Mouse (Mus musculus): Measurements from ENCODE around the gene Zfp985. TPM values are rescaled to one million over a fixed set of nuclear protein-coding genes. Genes with fewer than 3 reads are reported as not detected.
"Not testable (repeated sequence)": the region's sequence is repeated elsewhere in the genome, so short reads cannot be mapped to it uniquely, and the experiment has no call there.

Zfp985 gene
- polyA plus RNA-seq (2016; fragmentation: Nextera tagmentation; extraction: Ambion mirVana), result 0.22 TPM in 1 of 2 replicates, not detected in the other

GRCm38 (mm10) chr4:147553071-147553470, at the start of gene Zfp985:
Zfp985 (plus strand) TSS chr4:147553277.
- not testable (repeated sequence) for H3K4me2 ChIP-seq; H3K27me3 ChIP-seq (replicated peaks); H3K9ac ChIP-seq; H3K4me1 ChIP-seq (replicated peaks); ATAC-seq (ENCODE audit: insufficient number of reproducible peaks, low FRiP score); H3K36me3 ChIP-seq; H3K27ac ChIP-seq (ENCODE audit: poor library complexity, severe bottlenecking); H3K4me3 ChIP-seq
- H3K9me3 ChIP-seq (replicated peaks), result peaks cover 10% of the 10 kb centered on the region; the same call in 1 of the 2 replicates
- 63% methylated on average over 5 of the region's 5 CpGs for WGBS

- 76% methylated on average over 2 of the region's 2 CpGs for WGBS
- H3K4me2 ChIP-seq, result no peak overlapping the region
- 0 out of 2 replicates have a peak, but pooled peaks have one; percentile 22 for ATAC-seq (ENCODE audit: insufficient number of reproducible peaks, low FRiP score)
- peaks cover 25% of the 10 kb centered on the region for H3K36me3 ChIP-seq
- H3K4me1 ChIP-seq (replicated peaks), result no peaks in the 10 kb centered on the region
- H3K4me3 ChIP-seq, result no peak overlapping the region
- no peak overlapping the region for H3K9ac ChIP-seq
- H3K27ac ChIP-seq (ENCODE audit: poor library complexity, severe bottlenecking), result no peak overlapping the region
- peaks cover 20% of the 10 kb centered on the region for H3K9me3 ChIP-seq (replicated peaks)
- H3K27me3 ChIP-seq (replicated peaks), result no peaks in the 10 kb centered on the region
These were observed 43.9 kb upstream of the Zfp985 start for GRCm38 (mm10) chr4:147509174-147509573.

GRCm38 (mm10) chr4:147518981-147519380, 34.1 kb upstream of the Zfp985 start:
- peaks cover 5% of the 10 kb centered on the region; the same call in 1 of the 2 replicates for H3K36me3 ChIP-seq
- WGBS, result 69% methylated on average over 2 of the region's 2 CpGs
- H3K27me3 ChIP-seq (replicated peaks), result no peaks in the 10 kb centered on the region
- H3K9me3 ChIP-seq (replicated peaks), result peaks cover 43% of the 10 kb centered on the region
- H3K27ac ChIP-seq (ENCODE audit: poor library complexity, severe bottlenecking), result no peak overlapping the region
- ATAC-seq (ENCODE audit: insufficient number of reproducible peaks, low FRiP score), result peak; percentile 20; the same call in 1 of the 2 replicates
- H3K4me1 ChIP-seq (replicated peaks), result no peaks in the 10 kb centered on the region
- no peak overlapping the region for H3K4me2 ChIP-seq
- no peak overlapping the region for H3K4me3 ChIP-seq
- no peak overlapping the region for H3K9ac ChIP-seq

GRCm38 (mm10) chr4:147520100-147520499, 33.0 kb upstream of the Zfp985 start:
- H3K27me3 ChIP-seq (replicated peaks), result no peaks in the 10 kb centered on the region
- H3K27ac ChIP-seq (ENCODE audit: poor library complexity, severe bottlenecking), result no peak overlapping the region
- H3K4me1 ChIP-seq (replicated peaks), result no peaks in the 10 kb centered on the region
- no peak overlapping the region for H3K4me2 ChIP-seq
- no peak overlapping the region for H3K4me3 ChIP-seq
- H3K9ac ChIP-seq, result no peak overlapping the region
- peaks cover 5% of the 10 kb centered on the region; the same call in 1 of the 2 replicates for H3K36me3 ChIP-seq
- peaks cover 44% of the 10 kb centered on the region for H3K9me3 ChIP-seq (replicated peaks)
- peak; percentile 13; the same call in 1 of the 2 replicates for ATAC-seq (ENCODE audit: insufficient number of reproducible peaks, low FRiP score)

- no peak overlapping the region for H3K4me2 ChIP-seq
- WGBS, result 78% methylated on average over 1 of the region's 1 CpGs
- ATAC-seq (ENCODE audit: insufficient number of reproducible peaks, low FRiP score), result no peak
- H3K27me3 ChIP-seq (replicated peaks), result no peaks in the 10 kb centered on the region
- no peak overlapping the region for H3K27ac ChIP-seq (ENCODE audit: poor library complexity, severe bottlenecking)
- no peaks in the 10 kb centered on the region for H3K4me1 ChIP-seq (replicated peaks)
- 0 out of 2 replicates have a peak, but pooled peaks cover 2% of the 10 kb centered on the region for H3K36me3 ChIP-seq
- H3K9ac ChIP-seq, result no peak overlapping the region
- no peak overlapping the region for H3K4me3 ChIP-seq
- peaks cover 43% of the 10 kb centered on the region for H3K9me3 ChIP-seq (replicated peaks)
These were observed 28.0 kb upstream of the Zfp985 start for GRCm38 (mm10) chr4:147525125-147525524.

- Histone ChIP-seq H3K36me3 (peaks cover 9% of the 10 kb centered on the region; the same call in 1 of the 2 replicates), H3K4me1 (replicated peaks) (no peaks in the 10 kb centered on the region), H3K27me3 (replicated peaks) (no peaks in the 10 kb centered on the region)
These were observed 22.7 kb upstream of the Zfp985 start for GRCm38 (mm10) chr4:147530366-147530765.

GRCm38 (mm10) chr4:147535916-147536315, 17.2 kb upstream of the Zfp985 start:
- not testable (repeated sequence) for ATAC-seq (ENCODE audit: insufficient number of reproducible peaks, low FRiP score)
- peaks cover 43% of the 10 kb centered on the region for H3K9me3 ChIP-seq (replicated peaks)

More at GRCm38 (mm10) chr4:147530366-147530765, 22.7 kb upstream of the Zfp985 start:
- H3K27ac ChIP-seq (ENCODE audit: poor library complexity, severe bottlenecking), result no peak overlapping the region
- no peak overlapping the region for H3K9ac ChIP-seq
- ATAC-seq (ENCODE audit: insufficient number of reproducible peaks, low FRiP score), result no peak
- H3K4me2 ChIP-seq, result no peak overlapping the region
- H3K4me3 ChIP-seq, result no peak overlapping the region
- 72% methylated on average over 1 of the region's 1 CpGs for WGBS
- peaks cover 32% of the 10 kb centered on the region for H3K9me3 ChIP-seq (replicated peaks)

GRCm38 (mm10) chr4:147537702-147538101, 15.4 kb upstream of the Zfp985 start:
- Histone ChIP-seq H3K9ac (no peak overlapping the region), H3K9me3 (replicated peaks) (peaks cover 37% of the 10 kb centered on the region), H3K4me2 (no peak overlapping the region), H3K27me3 (replicated peaks) (no peaks in the 10 kb centered on the region), H3K36me3 (no peaks in the 10 kb centered on the region), H3K4me3 (no peak overlapping the region), H3K27ac (ENCODE audit: poor library complexity, severe bottlenecking) (no peak overlapping the region), H3K4me1 (replicated peaks) (no peaks in the 10 kb centered on the region)
- no peak for ATAC-seq (ENCODE audit: insufficient number of reproducible peaks, low FRiP score)
- 75% methylated on average over 2 of the region's 2 CpGs for WGBS

More at GRCm38 (mm10) chr4:147535916-147536315, 17.2 kb upstream of the Zfp985 start:
- not testable (repeated sequence) for H3K27me3 ChIP-seq (replicated peaks); H3K4me2 ChIP-seq; H3K36me3 ChIP-seq; H3K4me1 ChIP-seq (replicated peaks); H3K9ac ChIP-seq; H3K4me3 ChIP-seq; H3K27ac ChIP-seq (ENCODE audit: poor library complexity, severe bottlenecking)

GRCm38 (mm10) chr4:147539918-147540317, 13.2 kb upstream of the Zfp985 start, which contains the start of gene Gm16503:
Gm16503 (plus strand) TSS chr4:147540218.
- peaks cover 40% of the 10 kb centered on the region for H3K9me3 ChIP-seq (replicated peaks)
- H3K36me3 ChIP-seq; H3K9ac ChIP-seq; H3K4me3 ChIP-seq; H3K27ac ChIP-seq (ENCODE audit: poor library complexity, severe bottlenecking); H3K4me2 ChIP-seq; H3K27me3 ChIP-seq (replicated peaks); ATAC-seq (ENCODE audit: insufficient number of reproducible peaks, low FRiP score); H3K4me1 ChIP-seq (replicated peaks): not testable (repeated sequence)
- WGBS, result 82% methylated on average over 3 of the region's 3 CpGs

GRCm38 (mm10) chr4:147541105-147541504, 12.0 kb upstream of the Zfp985 start:
- no peaks in the 10 kb centered on the region for H3K27me3 ChIP-seq (replicated peaks)
- no peak overlapping the region for H3K9ac ChIP-seq
- peaks cover 32% of the 10 kb centered on the region for H3K9me3 ChIP-seq (replicated peaks)
- no peak overlapping the region for H3K4me3 ChIP-seq
- H3K4me2 ChIP-seq, result no peak overlapping the region
- H3K36me3 ChIP-seq, result no peaks in the 10 kb centered on the region
- ATAC-seq (ENCODE audit: insufficient number of reproducible peaks, low FRiP score), result no peak
- no peak overlapping the region for H3K27ac ChIP-seq (ENCODE audit: poor library complexity, severe bottlenecking)
- no peaks in the 10 kb centered on the region for H3K4me1 ChIP-seq (replicated peaks)

- H3K9me3 ChIP-seq (replicated peaks), result peaks cover 10% of the 10 kb centered on the region; the same call in 1 of the 2 replicates
- not testable (repeated sequence) for H3K9ac ChIP-seq; ATAC-seq (ENCODE audit: insufficient number of reproducible peaks, low FRiP score); H3K27me3 ChIP-seq (replicated peaks); H3K36me3 ChIP-seq; H3K4me2 ChIP-seq; H3K4me1 ChIP-seq (replicated peaks); H3K27ac ChIP-seq (ENCODE audit: poor library complexity, severe bottlenecking); H3K4me3 ChIP-seq
- WGBS, result 66% methylated on average over 2 of the region's 2 CpGs
These were observed 1.3 kb downstream of the Zfp985 start for GRCm38 (mm10) chr4:147554361-147554760.

GRCm38 (mm10) chr4:147556921-147557320, 3.8 kb downstream of the Zfp985 start:
- not testable (repeated sequence) for H3K27me3 ChIP-seq (replicated peaks); H3K4me3 ChIP-seq; H3K9ac ChIP-seq; H3K36me3 ChIP-seq; H3K27ac ChIP-seq (ENCODE audit: poor library complexity, severe bottlenecking); H3K4me2 ChIP-seq; H3K4me1 ChIP-seq (replicated peaks); ATAC-seq (ENCODE audit: insufficient number of reproducible peaks, low FRiP score)
- WGBS, result 38% methylated on average over 1 of the region's 1 CpGs
- H3K9me3 ChIP-seq (replicated peaks), result peaks cover 11% of the 10 kb centered on the region; the same call in 1 of the 2 replicates
